Mouse (Mus musculus) E14TG2a.4 (cell line): ENCODE measurements at regions not wholly inside any gene's neighbourhood (a gene's known extent, or its start where the extent isn't known, plus 50 kb on each side); places are given as distances from the start of the nearest gene placed in this dataset.

ENCODE experiments used
- CTCF ChIP-seq: conservative IDR thresholded peaks from 2 replicates; pipeline ENCODE4 v1.5.1; 2014; ENCODE audit warnings: low read length
- NANOG ChIP-seq: IDR thresholded peaks from 2 replicates; pipeline ENCODE4 v1.6.1; 2014; ENCODE audit warnings: borderline replicate concordance, low read length, mixed read lengths

GRCm38 (mm10) chr7:129771876-129772275 is 180.2 kb downstream of the Wdr11 start:
- TF ChIP-seq CTCF (no peak), NANOG (no peak)
